Mouse (Mus musculus) neural tube, embryonic 15.5 days (tissue): ENCODE results near the gene Dnal4. TPM values are rescaled to one million over a fixed set of nuclear protein-coding genes. Genes with fewer than 3 reads are reported as not detected.

Experiments used
- ATAC-seq: fragments of 200-750 bp; cut with Nextera tagmentation; 2 replicates; pipeline ENCODE4 v1.8.0; 2017; ENCODE audit warnings: mild to moderate bottlenecking, moderate TSS enrichment, moderate library complexity; ENCODE audit not compliant: low FRiP score
- H3K27ac ChIP-seq: fragments of 300-500 bp; sonication (generic); replicated peaks from 2 replicates; pipeline ENCODE4 v1.5.1; 2015; ENCODE audit warnings: mild to moderate bottlenecking, inconsistent platforms
- H3K27me3 ChIP-seq: fragments of 300-500 bp; sonication (generic); replicated peaks from 2 replicates; pipeline ENCODE4 v1.6.1; 2015; ENCODE audit warnings: inconsistent platforms
- H3K36me3 ChIP-seq: fragments of 300-500 bp; sonication (generic); 2 replicates; pipeline ENCODE4 v1.6.1; 2015; ENCODE audit warnings: inconsistent platforms
- H3K4me1 ChIP-seq: fragments of 300-500 bp; sonication (generic); 2 replicates; pipeline ENCODE4 v1.6.1; 2015; ENCODE audit warnings: inconsistent platforms
- H3K4me2 ChIP-seq: fragments of 300-500 bp; sonication (generic); 2 replicates; pipeline ENCODE4 v1.6.1; 2015; ENCODE audit warnings: inconsistent platforms, mild to moderate bottlenecking, moderate library complexity
- H3K4me3 ChIP-seq: fragments of 300-500 bp; sonication (generic); replicated peaks from 2 replicates; pipeline ENCODE4 v1.5.1; 2015; ENCODE audit warnings: mild to moderate bottlenecking, inconsistent platforms
- H3K9ac ChIP-seq: fragments of 300-500 bp; sonication (generic); replicated peaks from 2 replicates; pipeline ENCODE4 v1.6.1; 2015; ENCODE audit warnings: mild to moderate bottlenecking, inconsistent platforms
- H3K9me3 ChIP-seq: fragments of 300-500 bp; sonication (generic); replicated peaks from 2 replicates; pipeline ENCODE4 v1.6.1; 2016; ENCODE audit warnings: inconsistent platforms
- WGBS: fragments of 180-500 bp; shearing (Covaris S2); methylation state at CpG from one replicate; pipeline ENCODE4 v1.1.7; 2015; ENCODE audit warnings: mixed read lengths; 5-methylcytosine and 5-hydroxymethylcytosine counted together
- polyA plus RNA-seq: library from polyadenylated mRNA; unstranded; fragments of >200 nt; fragmentation: Nextera tagmentation; extraction: Ambion mirVana; gene quantifications from 2 replicates; pipeline ENCODE4 v1.2.1, GENCODE M21; 2015

The Dnal4 gene
- polyA plus RNA-seq, 1 experiment from 2014 or later = 63.7 TPM

GRCm38 (mm10) chr15:79744742-79745141 is 32.9 kb downstream of the Dnal4 start:
- 78% methylated on average over 8 of the region's 8 CpGs for WGBS
- no peak overlapping the region for H3K4me3 ChIP-seq
- no peaks in the 10 kb centered on the region for H3K27me3 ChIP-seq
- H3K9me3 ChIP-seq = no peaks in the 10 kb centered on the region
- ATAC-seq = no peak
- no peak overlapping the region for H3K9ac ChIP-seq
- H3K4me2 ChIP-seq = no peak overlapping the region
- H3K36me3 ChIP-seq = no peaks in the 10 kb centered on the region
- H3K4me1 ChIP-seq = peaks cover 26% of the 10 kb centered on the region
- H3K27ac ChIP-seq = no peak overlapping the region

- no peak overlapping the region for H3K4me3 ChIP-seq
- 89% methylated on average over 11 of the region's 11 CpGs for WGBS
- ATAC-seq = no peak
- H3K27ac ChIP-seq = no peak overlapping the region
- H3K36me3 ChIP-seq = peaks cover 5% of the 10 kb centered on the region
- no peaks in the 10 kb centered on the region for H3K9me3 ChIP-seq
- no peak overlapping the region for H3K4me2 ChIP-seq
- no peaks in the 10 kb centered on the region for H3K27me3 ChIP-seq
- no peak overlapping the region for H3K9ac ChIP-seq
- H3K4me1 ChIP-seq = peaks cover 31% of the 10 kb centered on the region
Observed at GRCm38 (mm10) chr15:79744001-79744400, 33.6 kb downstream of the Dnal4 start.

GRCm38 (mm10) chr15:79742706-79743023 is 35.0 kb downstream of the Dnal4 start:
- H3K27ac ChIP-seq = peak overlapping the region; percentile 76
- peak overlapping the region; percentile 96 for H3K4me3 ChIP-seq
- H3K4me1 ChIP-seq = peaks cover 31% of the 10 kb centered on the region
- no peaks in the 10 kb centered on the region for H3K9me3 ChIP-seq
- peak overlapping the region; percentile 89 for H3K9ac ChIP-seq
- peak overlapping the region; percentile 87 for H3K4me2 ChIP-seq
- no peaks in the 10 kb centered on the region for H3K27me3 ChIP-seq
- WGBS = under 1% methylated on average over 23 of the region's 23 CpGs
- no peak for ATAC-seq
- peaks cover 18% of the 10 kb centered on the region for H3K36me3 ChIP-seq

- H3K27ac ChIP-seq = peak within 1 kb of the TSS; percentile 76
- peak within 1 kb of the TSS; percentile 96 for H3K4me3 ChIP-seq
- peaks cover 23% of the 10 kb centered on the region for H3K36me3 ChIP-seq
- H3K27me3 ChIP-seq = no peaks in the 10 kb centered on the region
- peak; percentile 93 for ATAC-seq
- peaks cover 31% of the 10 kb centered on the region for H3K4me1 ChIP-seq
- peak within 1 kb of the TSS; percentile 87 for H3K4me2 ChIP-seq
- no peaks in the 10 kb centered on the region for H3K9me3 ChIP-seq
- H3K9ac ChIP-seq = peak within 1 kb of the TSS; percentile 89
- WGBS = under 1% methylated on average over 66 of the region's 93 CpGs
Observed at GRCm38 (mm10) chr15:79741921-79742705, 35.5 kb downstream of the Dnal4 start, which contains the start of gene Sun2. Gene Sun2 (minus strand): TSS chr15:79742536.

- peak overlapping the region; percentile 87 for H3K4me2 ChIP-seq
- peaks cover 31% of the 10 kb centered on the region for H3K4me1 ChIP-seq
- peak overlapping the region; percentile 96 for H3K4me3 ChIP-seq
- ATAC-seq = no peak
- H3K9ac ChIP-seq = peak overlapping the region; percentile 89
- 27% methylated on average over 14 of the region's 14 CpGs for WGBS
- H3K27me3 ChIP-seq = no peaks in the 10 kb centered on the region
- peaks cover 30% of the 10 kb centered on the region for H3K36me3 ChIP-seq
- H3K27ac ChIP-seq = peak overlapping the region; percentile 76
- no peaks in the 10 kb centered on the region for H3K9me3 ChIP-seq
Observed at GRCm38 (mm10) chr15:79741173-79741858, 36.3 kb downstream of the Dnal4 start.

- 81% methylated on average over 3 of the region's 3 CpGs for WGBS
- Histone ChIP-seq H3K27ac (no peak overlapping the region), H3K9me3 (no peaks in the 10 kb centered on the region), H3K4me1 (peaks cover 31% of the 10 kb centered on the region), H3K4me2 (peak overlapping the region; percentile 87), H3K4me3 (peak overlapping the region; percentile 96), H3K27me3 (no peaks in the 10 kb centered on the region), H3K36me3 (peaks cover 33% of the 10 kb centered on the region), H3K9ac (peak overlapping the region; percentile 89; the same call in 1 of the 2 replicates)
- no peak for ATAC-seq
Observed at GRCm38 (mm10) chr15:79740739-79741138, 36.9 kb downstream of the Dnal4 start.

- ATAC-seq = no peak
- Histone ChIP-seq H3K27me3 (no peaks in the 10 kb centered on the region), H3K4me1 (peaks cover 2% of the 10 kb centered on the region; the same call in 1 of the 2 replicates), H3K4me3 (no peak overlapping the region), H3K27ac (no peak overlapping the region), H3K9me3 (no peaks in the 10 kb centered on the region), H3K36me3 (peaks cover 84% of the 10 kb centered on the region), H3K4me2 (no peak overlapping the region), H3K9ac (no peak overlapping the region)
- 84% methylated on average over 8 of the region's 8 CpGs for WGBS
Observed at GRCm38 (mm10) chr15:79734311-79734710, 43.3 kb downstream of the Dnal4 start.

GRCm38 (mm10) chr15:79733640-79734039 is 44.0 kb downstream of the Dnal4 start:
- H3K4me1 ChIP-seq = no peaks in the 10 kb centered on the region
- H3K36me3 ChIP-seq = peaks cover 84% of the 10 kb centered on the region
- no peaks in the 10 kb centered on the region for H3K9me3 ChIP-seq
- 72% methylated on average over 4 of the region's 4 CpGs for WGBS
- ATAC-seq = no peak
- H3K27me3 ChIP-seq = no peaks in the 10 kb centered on the region
- H3K27ac ChIP-seq = no peak overlapping the region
- H3K9ac ChIP-seq = no peak overlapping the region
- no peak overlapping the region for H3K4me3 ChIP-seq
- H3K4me2 ChIP-seq = no peak overlapping the region

GRCm38 (mm10) chr15:79733192-79733591 is 44.5 kb downstream of the Dnal4 start:
- Histone ChIP-seq H3K36me3 (peaks cover 84% of the 10 kb centered on the region), H3K9ac (no peak overlapping the region), H3K4me2 (no peak overlapping the region), H3K9me3 (no peaks in the 10 kb centered on the region), H3K4me1 (no peaks in the 10 kb centered on the region), H3K27ac (no peak overlapping the region), H3K4me3 (no peak overlapping the region), H3K27me3 (no peaks in the 10 kb centered on the region)
- ATAC-seq = no peak
- 95% methylated on average over 8 of the region's 8 CpGs for WGBS

- Histone ChIP-seq H3K4me2 (no peak overlapping the region), H3K4me1 (no peaks in the 10 kb centered on the region), H3K9ac (no peak overlapping the region), H3K27me3 (no peaks in the 10 kb centered on the region), H3K4me3 (no peak overlapping the region), H3K27ac (no peak overlapping the region), H3K9me3 (no peaks in the 10 kb centered on the region), H3K36me3 (peaks cover 86% of the 10 kb centered on the region)
- ATAC-seq = no peak
- WGBS = 79% methylated on average over 7 of the region's 7 CpGs
Observed at GRCm38 (mm10) chr15:79731554-79731953, 46.1 kb downstream of the Dnal4 start.

GRCm38 (mm10) chr15:79728731-79729388 is 48.8 kb downstream of the Dnal4 start:
- no peak for ATAC-seq
- H3K27ac ChIP-seq = no peak overlapping the region
- H3K9ac ChIP-seq = no peak overlapping the region
- 85% methylated on average over 10 of the region's 10 CpGs for WGBS
- peaks cover 85% of the 10 kb centered on the region for H3K36me3 ChIP-seq
- H3K4me2 ChIP-seq = no peak overlapping the region
- no peaks in the 10 kb centered on the region for H3K9me3 ChIP-seq
- no peaks in the 10 kb centered on the region for H3K4me1 ChIP-seq
- H3K27me3 ChIP-seq = no peaks in the 10 kb centered on the region
- no peak overlapping the region for H3K4me3 ChIP-seq
